Mouse (Mus musculus) lung, adult 2 months (tissue): ENCODE data around the gene Srf.

Experiments used
- CTCF ChIP-seq: fragments of 200-500 bp; IDR thresholded peaks from 2 replicates; pipeline ENCODE4 v1.5.1; 2011; ENCODE audit warnings: mild to moderate bottlenecking, low read length, control low read depth; ENCODE audit not compliant: insufficient read depth
- POLR2A ChIP-seq: fragments of 200-500 bp; IDR thresholded peaks from 2 replicates; pipeline ENCODE4 v1.6.1; 2011; ENCODE audit warnings: low read depth, mild to moderate bottlenecking, control low read depth, low read length, borderline replicate concordance; ENCODE audit errors: extremely low read depth

- TF ChIP-seq CTCF (no peak), POLR2A (no peak)
Measured at GRCm38 (mm10) chr17:46511059-46511710, 44.8 kb downstream of the Srf start.
